In the genomic region with DNA sequence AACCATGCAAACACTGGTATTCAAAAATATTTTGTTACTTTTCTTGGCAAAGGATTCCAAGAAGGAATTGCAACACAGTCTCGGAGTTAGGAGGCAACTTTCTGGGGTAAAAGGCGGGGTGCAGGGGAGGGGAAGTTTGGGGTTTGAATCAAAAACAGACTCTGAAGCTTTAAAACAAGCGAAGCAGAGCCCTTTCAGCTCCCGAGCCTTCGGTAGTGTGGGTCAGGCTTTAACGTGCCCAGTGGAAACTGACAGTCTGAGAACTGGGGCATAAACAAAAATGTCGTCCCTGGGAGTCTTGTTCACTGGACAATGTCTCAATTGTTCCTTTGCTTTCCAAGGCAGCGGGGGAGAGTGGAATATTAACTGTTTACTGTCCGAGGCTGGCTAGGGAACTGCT, we compare ENCODE assay signal across 8 mouse cellular contexts.
DNase-seq lines count a peak whose midpoint lies in the region; ATAC-seq and TF ChIP-seq lines count a peak whose summit lies in the region.

No protein-coding gene starts in this region.

- DNase-seq in layer of hippocampus, adult 8-10 months (ENCODE audit: low spot score in 2 of 2): peak; percentile 22 to 26
- DNase-seq in layer of hippocampus, adult 11-12 months (ENCODE audit: low spot score): no peak
- peak; percentile 42 for DNase-seq in embryo, embryonic 9.5 days (ENCODE audit: extremely low spot score)
- DNase-seq in lung, postnatal 0 days (ENCODE audit: low spot score): peak; percentile 66
- no peak for DNase-seq in layer of hippocampus, postnatal 25 days (ENCODE audit: extremely low spot score in 1 of 2, low spot score in 1 of 2)

- peaks cover 4% of the 10 kb centered on the region; the same call in 1 of the 2 replicates for H3K9me3 ChIP-seq in heart, embryonic 16.5 days (replicated peaks; ENCODE audit: control insufficient read depth, low read length)
- H3K9me3 ChIP-seq in lung, postnatal 0 days (ENCODE audit: low read length): no peaks in the 10 kb centered on the region
- no peaks in the 10 kb centered on the region for H3K9me3 ChIP-seq in stomach, embryonic 16.5 days (replicated peaks; ENCODE audit: control insufficient read depth, low read length)

- no peak for TF ChIP-seq CTCF in lung, postnatal 0 days (IDR thresholded peaks at IDR 0.05)

- no peak overlapping the region for H3K4me3 ChIP-seq in heart, embryonic 16.5 days (ENCODE audit: low read length)
- peak overlapping the region; percentile 8; the same call in 1 of the 2 replicates for H3K4me3 ChIP-seq in lung, postnatal 0 days (ENCODE audit: low read depth, low read length)
- peak overlapping the region; percentile 5; the same call in 1 of the 2 replicates for H3K4me3 ChIP-seq in stomach, embryonic 16.5 days (replicated peaks; ENCODE audit: low read length)

- TF ChIP-seq EP300 in lung, postnatal 0 days (IDR thresholded peaks at IDR 0.05): peak; percentile 32; the same call in 1 of the 2 replicates

- peaks cover 47% of the 10 kb centered on the region for H3K4me1 ChIP-seq in heart, embryonic 16.5 days (ENCODE audit: control insufficient read depth, insufficient read depth, low read length)
- H3K4me1 ChIP-seq in lung, postnatal 0 days (ENCODE audit: insufficient read depth, low read depth, low read length): peaks cover 12% of the 10 kb centered on the region
- H3K4me1 ChIP-seq in stomach, embryonic 16.5 days (ENCODE audit: control insufficient read depth, insufficient read depth, low read length): peaks cover 40% of the 10 kb centered on the region

- 39% methylated on average over 9 of the region's 9 CpGs for WGBS in heart, embryonic 16.5 days
- 8% methylated on average over 9 of the region's 9 CpGs for WGBS in lung, postnatal 0 days
- 16% methylated on average over 9 of the region's 9 CpGs for WGBS in stomach, embryonic 16.5 days

- H3K4me2 ChIP-seq in heart, embryonic 16.5 days (ENCODE audit: low read depth, low read length): peak overlapping the region; percentile 16; the same call in 1 of the 2 replicates
- H3K4me2 ChIP-seq in lung, postnatal 0 days (replicated peaks; ENCODE audit: low read depth, low read length): no peak overlapping the region; the same call in 1 of the 2 replicates
- H3K4me2 ChIP-seq in stomach, embryonic 16.5 days (ENCODE audit: low read depth, low read length): peak overlapping the region; percentile 36

- 0 out of 2 replicates have a peak overlapping the region, but pooled peaks have one; percentile 16 for H3K9ac ChIP-seq in heart, embryonic 16.5 days (ENCODE audit: low read length)
- H3K9ac ChIP-seq in lung, postnatal 0 days (replicated peaks; ENCODE audit: low read depth): no peak overlapping the region
- H3K9ac ChIP-seq in stomach, embryonic 16.5 days (ENCODE audit: low read length): peak overlapping the region; percentile 34; the same call in 1 of the 2 replicates

- ATAC-seq in heart, embryonic 16.5 days (replicated peaks; ENCODE audit: extremely low read depth, insufficient read depth, low FRiP score): no peak
- peak; percentile 29 for ATAC-seq in lung, postnatal 0 days
- ATAC-seq in stomach, embryonic 16.5 days (ENCODE audit: insufficient read depth, low FRiP score): no peak
- no peak for ATAC-seq in megakaryocyte progenitor cell, adult 5-6 weeks (replicated peaks; ENCODE audit: poor library complexity)

- H3K36me3 ChIP-seq in heart, embryonic 16.5 days (ENCODE audit: control insufficient read depth, insufficient read depth): 0 out of 2 replicates have a peak, but pooled peaks cover 5% of the 10 kb centered on the region
- H3K36me3 ChIP-seq in lung, postnatal 0 days (ENCODE audit: insufficient read depth, low read length): no peaks in the 10 kb centered on the region
- H3K36me3 ChIP-seq in stomach, embryonic 16.5 days (ENCODE audit: control insufficient read depth, insufficient read depth, low read length): peaks cover 10% of the 10 kb centered on the region

- peak overlapping the region; percentile 82 for H3K27ac ChIP-seq in heart, embryonic 16.5 days (ENCODE audit: low read length)
- peak overlapping the region; percentile 75 for H3K27ac ChIP-seq in lung, postnatal 0 days (ENCODE audit: low read length)
- peak overlapping the region; percentile 93 for H3K27ac ChIP-seq in stomach, embryonic 16.5 days (ENCODE audit: low read length)

- no peaks in the 10 kb centered on the region for H3K27me3 ChIP-seq in heart, embryonic 16.5 days (ENCODE audit: control insufficient read depth, insufficient read depth, low read length)
- H3K27me3 ChIP-seq in lung, postnatal 0 days (replicated peaks; ENCODE audit: insufficient read depth, low read length): no peaks in the 10 kb centered on the region
- H3K27me3 ChIP-seq in stomach, embryonic 16.5 days (ENCODE audit: control insufficient read depth, insufficient read depth, low read length): no peaks in the 10 kb centered on the region

Comparison
In these comparisons a context has a peak if more than half of its experiments do, and no peak if none do; other contexts are left out.
1. DNase-seq: peak in layer of hippocampus, adult 8-10 months (2 of 2), embryo, embryonic 9.5 days (single experiment) and lung, postnatal 0 days (single experiment); none in layer of hippocampus, adult 11-12 months (single experiment) and layer of hippocampus, postnatal 25 days (0 of 2).
2. Peak in every context shown above with its lines, with median percentiles within 50 percentile points of each other: H3K27ac ChIP-seq.